Mouse (Mus musculus) mouse trophoblast stem cell (cell line): Measurements from ENCODE around the gene Ipo5.

Source experiments
- in situ Hi-C, 2 experiments: fragments of 300-500 bp; cut with MseI, MboI; formaldehyde crosslinking; loops; 2 replicates in 1 of 2; 3 replicates in 1 of 2; pipeline ENCODE4 v1.15.1; 2025

Ipo5 gene

DNA sequence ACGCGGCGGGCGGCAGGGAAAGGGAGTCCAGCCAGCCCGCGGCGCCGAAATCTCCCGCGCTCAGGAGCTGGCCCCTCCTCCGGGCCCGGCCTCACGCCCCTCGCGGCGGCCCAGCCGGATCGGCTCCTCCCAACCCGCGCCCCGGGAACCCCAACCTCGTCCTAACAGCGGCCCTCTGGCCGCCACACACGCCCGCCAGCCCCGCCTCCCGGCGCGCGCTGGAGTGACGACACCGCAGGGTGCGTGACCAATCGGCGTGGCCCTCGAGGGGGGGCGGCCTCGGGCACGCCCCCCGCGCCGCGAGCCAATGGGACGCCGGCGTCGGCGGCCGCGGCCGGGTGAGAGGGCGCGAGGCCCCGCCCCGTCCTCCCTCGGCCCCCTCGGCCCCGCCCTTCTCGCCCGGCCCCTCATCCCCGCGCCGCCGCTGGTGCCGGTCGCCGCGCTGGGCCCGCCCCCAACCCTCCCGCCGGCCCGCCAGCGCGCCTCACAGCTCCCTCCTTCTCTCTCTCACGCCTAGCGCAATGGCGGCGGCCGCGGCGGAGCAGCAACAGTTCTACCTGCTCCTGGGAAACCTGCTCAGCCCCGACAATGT, at the start of gene Ipo5:
Gene Ipo5, plus strand, starts transcription at position 492 of the 592 bp plus-strand sequence.
- in situ Hi-C loops: loop anchor here in 1 of 2 experiments (10.0 kb wide), 1 partner anchor 76 kb away; no protein-coding TSS in a partner anchor

DNA sequence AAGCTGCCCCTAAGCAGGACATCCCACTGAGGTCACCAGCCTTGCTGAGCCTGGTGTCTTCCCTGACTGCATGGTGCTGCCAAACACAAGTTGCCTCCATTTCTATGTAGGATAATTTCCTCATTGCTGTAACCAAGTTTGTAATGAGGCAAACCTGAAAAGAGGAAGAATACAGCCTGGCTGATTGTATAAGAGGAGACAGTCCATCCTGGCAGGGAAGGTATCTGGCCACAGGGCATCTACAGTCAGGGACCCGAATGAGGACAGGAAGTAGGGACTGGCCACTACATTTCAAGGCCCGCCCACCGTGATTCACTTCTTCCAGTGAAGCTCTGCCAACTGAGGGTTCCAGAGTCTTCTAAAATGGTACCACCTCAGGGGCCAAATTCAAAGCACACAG, 47.8 kb upstream of the Ipo5 start:
- in situ Hi-C loops: no loop called here

DNA sequence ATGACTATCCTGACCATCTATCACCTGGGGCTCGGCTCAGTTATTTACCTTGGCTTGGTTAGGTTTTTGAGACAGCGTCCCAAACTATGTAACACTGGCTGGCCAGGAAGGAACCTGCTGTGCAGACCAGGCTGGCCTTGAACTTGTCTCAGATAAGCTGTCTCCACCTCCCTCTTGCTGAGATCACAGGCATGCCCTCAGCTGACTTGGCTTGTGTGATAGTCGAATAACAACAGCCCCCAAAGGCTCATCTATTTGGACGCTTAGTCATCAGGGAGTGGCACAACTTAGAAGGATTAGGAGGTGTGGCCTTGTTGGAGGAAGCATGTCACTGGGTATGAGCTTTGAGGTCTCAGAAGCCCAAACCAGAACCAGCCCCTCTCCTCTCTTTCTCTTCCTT, 46.1 kb upstream of the Ipo5 start:
- in situ Hi-C loops: no loop called here

DNA sequence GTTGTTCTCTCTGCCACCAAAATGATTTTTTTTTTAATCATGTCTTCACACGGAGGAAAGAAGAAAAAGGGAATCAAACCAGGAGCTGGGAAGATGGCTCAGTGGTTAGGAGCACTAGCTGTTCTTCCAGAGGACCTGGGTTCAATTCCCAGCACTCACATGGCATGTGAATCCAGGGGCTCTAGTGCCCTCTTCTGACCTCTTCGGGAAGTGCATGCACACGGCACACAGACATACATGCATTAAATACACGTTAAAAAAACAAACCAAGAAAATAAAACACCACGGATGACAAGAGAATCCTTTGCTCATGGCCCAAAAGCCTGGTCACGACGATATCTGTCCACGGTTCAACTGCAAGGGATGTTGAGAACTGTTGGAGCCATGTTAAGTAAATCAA, 44.5 kb upstream of the Ipo5 start:
- in situ Hi-C loops: no loop called here

DNA sequence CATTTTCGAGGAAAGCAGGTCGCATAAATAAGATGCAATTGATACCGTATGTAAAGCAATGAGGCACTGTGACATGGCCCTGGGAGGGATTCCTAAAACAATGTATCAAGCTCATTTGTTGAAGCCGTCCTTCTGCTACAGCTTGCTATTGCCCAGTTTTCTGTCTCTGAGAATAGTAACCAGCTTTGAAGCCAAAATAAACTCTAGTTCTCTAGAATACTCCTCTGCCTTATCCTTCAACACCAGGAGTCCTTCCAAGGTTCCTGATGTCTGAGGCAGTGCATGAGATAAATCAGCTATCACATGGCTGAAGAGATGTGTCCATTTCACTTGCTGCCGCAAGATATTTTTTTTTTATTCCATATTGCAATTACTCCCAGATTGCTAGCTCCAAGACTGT, 43.9 kb upstream of the Ipo5 start:
- in situ Hi-C loops: no loop called here

DNA sequence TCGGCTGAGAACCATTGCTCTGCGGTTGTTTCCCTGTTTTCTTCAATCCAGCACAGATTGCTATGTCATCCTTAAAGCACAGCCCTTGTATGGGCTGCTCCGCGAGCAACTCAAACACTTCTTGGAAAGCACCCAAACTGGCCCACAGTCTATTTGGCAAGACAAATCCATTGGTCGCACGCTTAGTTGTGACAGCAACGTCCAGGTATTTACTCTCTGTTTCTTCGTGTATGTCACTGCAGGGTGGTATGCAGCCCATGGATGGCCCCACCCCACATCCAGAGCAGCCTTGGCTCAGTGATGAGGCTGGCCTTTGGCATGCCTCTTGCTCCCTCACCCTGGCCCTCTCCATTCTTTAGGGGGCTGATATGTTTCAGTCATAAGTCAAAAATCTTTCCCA, 42.5 kb upstream of the Ipo5 start:
- in situ Hi-C loops: no loop called here

DNA sequence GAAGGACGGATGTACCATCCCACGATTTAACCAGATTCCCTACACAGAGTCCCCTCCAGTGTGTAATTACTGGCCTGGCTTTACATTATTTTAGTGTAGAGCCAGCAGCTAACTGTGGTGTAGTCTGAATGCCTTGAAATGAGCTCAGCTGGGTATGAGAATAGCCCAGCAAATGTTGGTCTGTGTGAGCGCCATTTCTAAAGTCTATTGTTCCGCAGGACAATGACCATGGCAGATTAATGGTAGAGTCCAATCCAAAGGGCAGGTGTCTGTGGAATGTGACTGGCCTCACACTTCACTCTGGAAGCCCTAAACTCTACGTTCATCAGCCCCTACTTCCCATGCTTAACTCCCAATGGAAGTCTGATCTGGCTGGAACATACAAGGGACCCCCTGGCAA, 40.3 kb upstream of the Ipo5 start:
- in situ Hi-C loops: no loop called here

- in situ Hi-C loops: no loop called here
Observed at GRCm38 (mm10) chr14:120874397-120874796, 36.6 kb upstream of the Ipo5 start.

DNA sequence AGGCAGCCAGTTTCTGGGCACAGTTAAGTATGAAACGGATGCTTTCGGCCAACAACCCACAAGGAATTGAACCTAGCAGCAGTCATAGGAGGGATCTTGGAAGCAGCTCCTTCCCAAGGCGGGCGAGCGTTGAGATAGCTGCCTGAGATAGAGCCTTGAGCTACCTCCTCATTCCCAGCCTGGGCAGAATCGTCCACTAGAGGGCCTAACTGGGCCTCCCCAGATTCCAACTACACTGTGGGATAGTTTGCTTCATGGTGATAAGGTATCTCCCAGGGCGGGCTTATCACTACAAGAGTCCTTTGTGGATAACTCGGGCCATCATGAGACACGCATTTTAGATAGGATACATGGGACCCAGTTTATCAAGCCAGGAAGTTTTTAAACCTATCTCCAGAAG, 35.9 kb upstream of the Ipo5 start:
- in situ Hi-C loops: no loop called here

- in situ Hi-C loops: no loop called here
Observed at GRCm38 (mm10) chr14:120875811-120876388, 35.1 kb upstream of the Ipo5 start.

DNA sequence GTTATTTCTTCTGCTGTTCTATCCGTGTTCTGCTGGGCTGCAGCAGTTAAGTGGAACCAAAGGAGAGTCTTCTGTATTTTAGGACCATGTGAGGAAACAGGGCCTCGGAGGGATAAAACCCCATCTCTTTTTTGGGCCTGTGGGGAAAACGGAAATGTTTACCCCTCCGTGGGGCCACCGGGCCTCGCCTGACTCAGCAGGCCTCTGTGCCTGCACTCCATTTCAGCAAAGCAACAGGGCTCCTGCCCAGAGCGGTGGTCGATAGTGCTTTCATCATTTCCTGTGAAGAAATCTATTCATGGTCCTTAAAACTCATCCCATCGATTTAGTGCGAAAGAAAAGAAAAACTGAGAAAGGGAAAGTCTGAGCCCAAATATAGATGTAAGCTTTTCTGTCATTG, 33.9 kb upstream of the Ipo5 start:
- in situ Hi-C loops: no loop called here

- in situ Hi-C loops: no loop called here
Observed at GRCm38 (mm10) chr14:120879026-120879425, 32.0 kb upstream of the Ipo5 start.

- in situ Hi-C loops: no loop called here
Observed at GRCm38 (mm10) chr14:120880601-120881000, 30.4 kb upstream of the Ipo5 start.

DNA sequence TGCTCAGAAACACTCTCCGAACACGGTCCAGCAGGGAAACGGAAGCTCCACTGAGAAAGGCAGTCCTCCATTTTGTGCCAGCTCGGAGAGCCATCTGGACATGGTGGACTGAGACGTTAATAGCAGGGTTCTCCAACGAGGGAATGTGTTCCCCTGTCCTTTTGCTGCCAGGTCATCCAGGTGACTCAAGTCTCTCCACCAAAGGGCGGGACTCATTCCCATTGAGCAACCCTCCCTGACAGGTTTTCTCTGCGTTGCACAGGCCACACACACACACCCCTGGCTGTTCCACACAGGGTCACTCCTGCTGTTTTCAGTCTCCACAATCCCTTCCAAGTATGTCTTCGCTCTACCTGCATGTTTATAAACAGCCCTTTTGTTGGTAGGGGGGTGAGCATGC, 30.0 kb upstream of the Ipo5 start:
- in situ Hi-C loops: no loop called here

GRCm38 (mm10) chr14:120888681-120889080, 22.3 kb upstream of the Ipo5 start:
- in situ Hi-C loops: no loop called here

DNA sequence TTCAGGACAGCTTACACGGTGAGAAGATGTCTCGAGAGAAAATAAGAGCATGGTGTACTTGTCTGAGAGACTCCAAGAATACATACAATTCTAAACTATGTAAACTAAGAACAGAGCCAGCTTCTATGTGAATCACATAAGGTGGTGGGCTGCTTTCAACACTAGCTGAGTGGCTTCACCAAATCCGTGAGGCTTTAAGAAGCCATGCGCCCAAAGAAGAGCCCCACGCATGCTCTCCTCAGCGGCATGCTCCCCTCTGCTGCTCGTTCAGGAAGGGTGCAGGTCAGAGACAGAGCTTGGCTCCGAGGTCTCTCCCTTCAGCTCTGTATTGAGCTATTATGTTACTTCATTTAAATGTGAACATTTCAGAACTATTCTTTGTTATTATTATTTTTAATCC, 18.7 kb upstream of the Ipo5 start:
- in situ Hi-C loops: no loop called here

GRCm38 (mm10) chr14:120896613-120897012, 14.4 kb upstream of the Ipo5 start:
- in situ Hi-C loops: no loop called here

GRCm38 (mm10) chr14:120898876-120899275, 12.1 kb upstream of the Ipo5 start:
- in situ Hi-C loops: no loop called here

DNA sequence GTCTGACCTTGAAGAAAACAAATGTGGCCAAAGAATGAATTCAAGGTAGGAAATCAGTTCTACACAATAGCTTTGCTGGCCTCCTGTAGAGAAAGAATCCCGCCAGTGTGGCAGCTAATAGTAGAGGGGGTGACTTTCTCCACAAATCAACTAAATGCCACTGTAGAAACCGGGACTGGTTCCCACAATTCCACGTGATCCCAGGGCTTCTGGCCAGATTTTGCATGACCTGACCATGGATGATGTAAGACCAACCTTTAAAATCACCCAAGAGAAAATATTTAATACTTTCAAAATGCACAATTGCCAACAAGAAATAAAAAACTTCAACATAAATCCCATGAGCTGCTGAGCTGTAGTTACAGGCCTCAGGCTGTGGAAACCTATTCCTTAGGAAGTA, 1.6 kb upstream of the Ipo5 start:
- in situ Hi-C loops: no loop called here

DNA sequence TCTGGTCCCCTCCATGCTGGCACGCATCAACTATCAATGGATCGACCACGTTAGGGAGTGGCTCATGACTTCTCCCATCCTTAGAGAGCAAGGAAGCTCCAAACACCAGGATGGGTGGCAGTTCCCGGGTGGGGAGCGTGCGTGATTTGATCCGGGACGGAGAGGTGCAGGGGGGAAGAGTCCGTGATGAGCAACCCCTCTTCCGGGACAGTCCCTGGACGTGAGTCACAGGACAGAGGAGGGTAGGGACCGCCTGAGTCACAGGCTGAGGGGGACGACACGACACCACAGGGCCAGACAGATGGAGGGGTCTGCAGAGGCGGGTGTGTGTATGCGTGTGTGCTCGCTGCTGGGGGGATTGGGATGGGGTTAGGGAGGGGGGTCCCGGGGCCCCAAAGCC, 704 bp upstream of the Ipo5 start:
- in situ Hi-C loops: loop anchor here in 1 of 2 experiments (10.0 kb wide), 1 partner anchor 76 kb away; no protein-coding TSS in a partner anchor

DNA sequence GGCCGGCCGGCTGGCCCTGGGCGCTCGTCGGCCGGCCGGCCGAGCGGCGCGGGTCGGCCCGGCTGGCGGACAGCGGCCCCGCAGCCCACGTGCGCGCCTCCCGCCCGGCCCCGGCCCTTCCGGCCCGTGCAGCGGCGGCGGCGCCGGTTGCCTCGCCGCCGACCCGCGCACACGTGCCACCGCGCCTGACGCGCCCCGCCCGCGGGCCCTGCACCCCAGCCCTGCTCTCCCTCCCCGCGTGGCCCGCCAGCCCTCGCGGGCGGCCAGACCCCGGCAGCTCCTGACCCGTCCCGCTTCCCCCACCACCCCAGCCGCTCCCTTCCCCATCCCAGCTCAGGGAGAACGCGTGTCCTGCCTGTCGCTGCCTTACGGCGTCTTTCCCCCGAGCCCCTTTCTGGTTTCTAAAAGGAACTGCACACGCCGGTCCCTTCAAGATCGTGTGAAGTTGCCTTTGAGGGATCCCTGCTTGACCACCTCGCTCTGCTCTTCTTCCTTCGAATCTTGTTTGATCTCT, 421 bp downstream of the Ipo5 start:
- in situ Hi-C loops: loop anchor here in 1 of 2 experiments (10.0 kb wide), 1 partner anchor 77 kb away; no protein-coding TSS in a partner anchor

DNA sequence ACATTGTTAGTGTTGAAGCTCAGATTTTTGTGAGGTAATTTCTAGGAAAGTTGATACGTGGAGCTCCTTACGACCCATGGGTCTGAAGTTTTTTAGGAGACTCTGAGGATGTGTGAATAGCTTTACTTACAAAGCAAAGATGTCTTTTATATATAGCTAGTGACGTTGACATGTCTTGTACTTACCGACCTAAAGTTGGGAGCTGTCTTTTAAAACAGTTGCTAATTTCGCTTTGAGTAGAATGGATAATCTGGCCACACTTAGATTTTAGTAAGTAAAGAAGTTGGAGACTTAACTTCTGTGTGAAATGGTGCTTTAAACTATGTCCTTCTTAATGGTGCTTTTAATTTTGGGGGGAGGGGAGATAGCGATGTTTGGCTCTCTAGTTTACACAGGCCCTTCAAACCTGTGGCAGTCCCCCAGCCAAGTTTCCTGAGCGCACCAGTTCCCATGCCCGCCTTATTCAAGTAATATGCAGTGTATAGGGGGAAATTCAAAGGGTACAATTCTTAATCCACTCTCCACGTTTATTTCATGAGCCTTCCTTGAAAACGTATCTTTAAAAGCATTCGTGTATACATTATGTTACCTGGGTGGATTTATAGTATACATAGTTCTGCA, 1.2 kb downstream of the Ipo5 start:
- in situ Hi-C loops: loop anchor here in 1 of 2 experiments (10.0 kb wide), 1 partner anchor 77 kb away; no protein-coding TSS in a partner anchor

DNA sequence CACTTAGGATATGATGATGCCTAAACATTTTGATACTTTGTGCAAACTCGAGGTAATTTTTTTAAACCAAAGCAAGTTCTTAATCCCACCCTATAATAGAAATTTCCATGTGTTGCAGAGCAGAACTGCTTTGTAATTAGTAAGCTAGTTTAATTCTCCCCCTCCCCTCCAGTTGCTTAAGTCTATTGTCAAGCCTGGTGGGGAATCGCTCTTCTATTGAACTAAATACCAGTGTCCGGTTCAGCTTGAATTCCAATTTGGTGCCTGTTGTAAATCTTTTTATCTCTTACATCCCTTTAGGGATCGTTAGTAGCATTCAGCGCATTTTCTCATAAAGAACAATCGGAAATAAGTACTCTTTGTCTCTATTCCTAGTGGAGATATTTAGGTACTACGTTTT, 1.9 kb downstream of the Ipo5 start:
- in situ Hi-C loops: loop anchor here in 1 of 2 experiments (10.0 kb wide), 1 partner anchor 78 kb away; no protein-coding TSS in a partner anchor
